Mouse (Mus musculus): ENCODE results near the gene Ebf3. TPM values are rescaled to one million over a fixed set of nuclear protein-coding genes. Genes with fewer than 3 reads are reported as not detected.
A peak's percentile ranks its signal among the peaks of the same experiment; 100 is the strongest.

Gene Ebf3
- polyA plus RNA-seq, 1 experiment from 2014 or later: 0.30 TPM

DNA sequence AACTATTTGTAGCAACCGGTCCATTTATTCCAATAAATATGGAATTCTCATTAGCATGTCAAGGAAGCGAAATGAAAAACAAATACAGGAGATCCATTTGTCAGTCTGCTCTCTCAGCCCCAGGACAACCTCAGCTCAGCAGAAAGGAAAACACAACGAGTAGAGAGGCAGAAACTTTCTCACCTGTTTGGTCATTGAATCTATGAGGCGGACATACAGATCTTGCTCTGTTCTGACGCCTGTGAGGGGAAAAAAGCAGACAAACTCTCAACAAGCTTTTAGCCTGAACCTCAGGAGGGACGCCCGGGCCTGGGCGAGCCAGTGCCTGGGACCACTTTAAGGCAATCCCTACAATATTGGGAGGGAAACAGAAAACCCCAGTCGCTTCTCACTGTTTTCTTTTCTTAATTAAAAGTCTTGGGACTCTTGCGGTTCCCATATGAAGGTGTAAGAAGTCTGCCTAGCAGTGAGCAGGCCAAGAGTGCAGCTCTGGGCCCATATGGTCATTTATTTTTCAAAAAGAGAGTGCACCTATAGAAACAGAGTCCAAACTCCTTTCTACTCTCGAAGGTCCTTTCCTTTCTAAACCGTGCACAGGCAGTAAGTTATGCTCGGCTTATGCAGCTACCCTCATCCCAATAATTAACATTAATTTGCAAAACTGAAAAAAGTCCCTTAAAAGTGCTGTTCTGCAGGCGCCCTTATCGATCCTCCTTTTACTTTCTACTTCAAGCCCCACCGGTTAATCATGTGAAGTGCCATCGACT lies 1.9 kb downstream of the Ebf3 start:
- no peak overlapping the region for H3K9ac ChIP-seq (ENCODE audit: low read depth, low read length)
- ATAC-seq (replicated peaks; ENCODE audit: low FRiP score, low read depth) (no peak), DNase-seq (ENCODE audit: low spot score) (no peak)
- peak overlapping the region; percentile 50; the same call in 1 of the 2 replicates for H3K4me3 ChIP-seq (replicated peaks; ENCODE audit: low read depth, low read length)
- no peak overlapping the region for H3K27ac ChIP-seq
- H3K4me1 ChIP-seq (replicated peaks; ENCODE audit: insufficient read depth, low read length): peaks cover 26% of the 10 kb centered on the region
- H3K9me3 ChIP-seq (replicated peaks; ENCODE audit: low read length): no peaks in the 10 kb centered on the region
- TF ChIP-seq CTCF (IDR thresholded peaks at IDR 0.05; ENCODE audit: low read depth): no peak
- WGBS: 17% methylated on average over 17 of the region's 17 CpGs
- peaks cover 65% of the 10 kb centered on the region for H3K27me3 ChIP-seq (ENCODE audit: insufficient read depth, low read length)
- peak overlapping the region; percentile 95 for H3K4me2 ChIP-seq (ENCODE audit: low read length)
- no peaks in the 10 kb centered on the region for H3K36me3 ChIP-seq (ENCODE audit: insufficient read depth, low read length)

- Histone ChIP-seq H3K27ac (no peak overlapping the region), H3K27me3 (ENCODE audit: insufficient read depth, low read length) (peaks cover 64% of the 10 kb centered on the region), H3K9ac (ENCODE audit: low read depth, low read length) (no peak overlapping the region), H3K4me2 (ENCODE audit: low read length) (no peak overlapping the region), H3K36me3 (ENCODE audit: insufficient read depth, low read length) (no peaks in the 10 kb centered on the region), H3K4me1 (replicated peaks; ENCODE audit: insufficient read depth, low read length) (peaks cover 26% of the 10 kb centered on the region), H3K4me3 (replicated peaks; ENCODE audit: low read depth, low read length) (no peak overlapping the region), H3K9me3 (replicated peaks; ENCODE audit: low read length) (no peaks in the 10 kb centered on the region)
- no peak for DNase-seq (ENCODE audit: low spot score)
- ATAC-seq (replicated peaks; ENCODE audit: low FRiP score, low read depth): no peak
- WGBS: 18% methylated on average over 8 of the region's 8 CpGs
- no peak for TF ChIP-seq CTCF (IDR thresholded peaks at IDR 0.05; ENCODE audit: low read depth)
Measured at GRCm38 (mm10) chr7:137311341-137312110, 2.7 kb downstream of the Ebf3 start.

DNA sequence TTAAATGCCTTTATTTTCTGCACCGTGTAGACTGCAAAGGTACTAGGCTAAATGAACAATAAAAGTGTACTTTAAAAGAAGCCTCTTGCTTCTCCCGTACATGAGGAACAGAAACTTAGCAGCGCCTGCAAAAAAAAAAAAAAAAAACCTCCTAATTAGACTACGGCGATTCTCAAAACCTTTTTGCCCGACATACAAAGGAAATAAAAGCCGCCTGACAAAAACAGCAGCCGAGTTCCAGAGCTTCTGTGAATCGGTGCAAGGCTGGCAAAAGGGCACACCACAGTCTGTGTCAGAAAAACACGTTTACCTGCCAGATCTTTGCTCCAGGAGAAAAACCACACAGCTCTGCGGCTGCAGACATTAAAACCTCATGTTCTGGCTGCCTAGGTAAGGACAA lies 3.4 kb downstream of the Ebf3 start:
- peaks cover 63% of the 10 kb centered on the region for H3K27me3 ChIP-seq (ENCODE audit: insufficient read depth, low read length)
- 9% methylated on average over 11 of the region's 11 CpGs for WGBS
- 0 out of 2 replicates have a peak overlapping the region, but pooled peaks have one; percentile 11 for H3K4me3 ChIP-seq (replicated peaks; ENCODE audit: low read depth, low read length)
- no peaks in the 10 kb centered on the region for H3K36me3 ChIP-seq (ENCODE audit: insufficient read depth, low read length)
- H3K4me1 ChIP-seq (replicated peaks; ENCODE audit: insufficient read depth, low read length): peaks cover 26% of the 10 kb centered on the region
- no peaks in the 10 kb centered on the region for H3K9me3 ChIP-seq (replicated peaks; ENCODE audit: low read length)
- no peak for TF ChIP-seq CTCF (IDR thresholded peaks at IDR 0.05; ENCODE audit: low read depth)
- H3K27ac ChIP-seq: no peak overlapping the region
- no peak for DNase-seq (ENCODE audit: low spot score)
- ATAC-seq (replicated peaks; ENCODE audit: low FRiP score, low read depth): no peak
- no peak overlapping the region for H3K9ac ChIP-seq (ENCODE audit: low read depth, low read length)
- H3K4me2 ChIP-seq (ENCODE audit: low read length): peak overlapping the region; percentile 58

- Histone ChIP-seq H3K27me3 (ENCODE audit: insufficient read depth, low read length) (peaks cover 63% of the 10 kb centered on the region), H3K4me3 (replicated peaks; ENCODE audit: low read depth, low read length) (peak overlapping the region; percentile 22), H3K9ac (ENCODE audit: low read depth, low read length) (no peak overlapping the region), H3K4me2 (ENCODE audit: low read length) (peak overlapping the region; percentile 58), H3K4me1 (replicated peaks; ENCODE audit: insufficient read depth, low read length) (peaks cover 26% of the 10 kb centered on the region), H3K9me3 (replicated peaks; ENCODE audit: low read length) (no peaks in the 10 kb centered on the region), H3K27ac (no peak overlapping the region), H3K36me3 (ENCODE audit: insufficient read depth, low read length) (no peaks in the 10 kb centered on the region)
- under 1% methylated on average over 47 of the region's 49 CpGs for whole genome bisulfite sequencing
- TF ChIP-seq CTCF (IDR thresholded peaks at IDR 0.05; ENCODE audit: low read depth): no peak
- no peak for DNase-seq (ENCODE audit: low spot score)
- no peak for ATAC-seq (replicated peaks; ENCODE audit: low FRiP score, low read depth)
Measured at GRCm38 (mm10) chr7:137310091-137310761, 4.0 kb downstream of the Ebf3 start.

DNA sequence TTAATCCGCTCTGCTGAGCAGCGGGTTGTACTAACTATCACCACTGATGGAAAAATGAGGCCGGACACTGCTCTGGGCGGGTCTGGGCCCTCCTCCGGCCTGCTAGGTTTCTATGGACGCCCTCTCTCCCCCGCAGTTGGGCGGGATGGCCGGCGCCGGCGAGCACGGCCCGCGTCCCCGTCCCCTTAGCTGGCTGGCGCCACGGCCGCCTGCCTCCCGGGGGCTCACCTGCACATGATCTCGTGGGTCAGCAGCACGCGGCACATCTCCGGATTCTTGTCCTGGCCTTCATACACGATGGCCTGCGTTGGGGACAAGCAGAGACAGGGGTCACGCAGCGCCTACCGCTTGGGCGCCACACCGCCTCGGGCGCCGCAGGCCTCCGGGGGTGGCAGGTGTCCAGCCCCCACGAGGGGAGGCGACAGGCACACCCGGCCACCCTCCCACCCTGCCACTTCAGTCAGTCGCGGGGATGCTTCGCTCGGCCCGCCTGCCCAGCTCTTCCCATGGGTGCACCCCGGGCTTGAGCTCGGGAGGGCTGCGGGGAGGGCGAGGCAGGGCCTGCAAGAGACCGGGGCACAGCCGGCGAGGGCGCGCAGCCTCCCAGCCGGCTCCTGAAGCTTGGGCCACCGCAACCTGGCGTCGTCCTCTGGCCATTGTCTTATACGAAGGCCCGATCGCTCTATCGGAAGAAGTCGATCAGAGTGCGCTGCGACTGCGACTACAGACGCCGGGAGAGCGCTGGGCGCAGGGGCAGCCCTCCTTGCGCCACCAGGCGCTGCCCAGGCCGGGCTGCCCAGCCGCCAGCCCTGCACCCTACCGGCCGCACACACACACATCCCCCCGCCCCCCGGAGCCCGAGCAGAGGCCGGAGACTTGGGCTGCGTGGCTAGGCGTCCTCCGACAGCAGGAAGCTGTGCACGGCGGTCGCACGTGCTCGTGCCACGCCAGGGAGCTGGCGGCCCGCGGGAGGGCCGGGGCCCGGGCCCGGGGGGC lies 4.9 kb downstream of the Ebf3 start:
- 3% methylated on average over 92 of the region's 93 CpGs for WGBS
- Histone ChIP-seq H3K4me2 (ENCODE audit: low read length) (peak overlapping the region; percentile 58), H3K36me3 (ENCODE audit: insufficient read depth, low read length) (no peaks in the 10 kb centered on the region), H3K27ac (no peak overlapping the region), H3K27me3 (ENCODE audit: insufficient read depth, low read length) (peaks cover 64% of the 10 kb centered on the region), H3K4me1 (replicated peaks; ENCODE audit: insufficient read depth, low read length) (peaks cover 26% of the 10 kb centered on the region), H3K4me3 (replicated peaks; ENCODE audit: low read depth, low read length) (peak overlapping the region; percentile 22), H3K9me3 (replicated peaks; ENCODE audit: low read length) (no peaks in the 10 kb centered on the region), H3K9ac (ENCODE audit: low read depth, low read length) (no peak overlapping the region)
- TF ChIP-seq CTCF (IDR thresholded peaks at IDR 0.05; ENCODE audit: low read depth): peak; percentile 7; the same call in 1 of the 2 replicates
- DNase-seq (ENCODE audit: low spot score) (no peak), ATAC-seq (replicated peaks; ENCODE audit: low FRiP score, low read depth) (peak; percentile 49)

Data from kidney, postnatal 0 days (tissue).